Mouse (Mus musculus) thymus, adult 2 months (tissue): ENCODE data around the gene Gba. TPM values are rescaled to one million over a fixed set of nuclear protein-coding genes. Genes with fewer than 3 reads are reported as not detected.

Experiments used
- DNase-seq: peaks from one replicate; pipeline ENCODE4 v3.0.0; 2021
- H3K27ac ChIP-seq: fragments of 200-500 bp; 2 replicates; pipeline ENCODE4 v1.5.1; 2012; ENCODE audit warnings: low read length, control low read depth; ENCODE audit not compliant: control insufficient read depth, insufficient read depth
- H3K27me3 ChIP-seq: fragments of 200-500 bp; 2 replicates; pipeline ENCODE4 v1.6.1; 2012; ENCODE audit warnings: mild to moderate bottlenecking, low read length, moderate library complexity, mixed read lengths; ENCODE audit not compliant: control insufficient read depth, insufficient read depth
- H3K36me3 ChIP-seq: fragments of 200-500 bp; 2 replicates; pipeline ENCODE4 v1.6.1; 2012; ENCODE audit warnings: mild to moderate bottlenecking, low read length, moderate library complexity; ENCODE audit not compliant: control insufficient read depth, insufficient read depth
- H3K4me1 ChIP-seq: fragments of 200-500 bp; replicated peaks from 2 replicates; pipeline ENCODE4 v1.6.1; 2012; ENCODE audit warnings: low read length; ENCODE audit not compliant: control insufficient read depth, insufficient read depth
- H3K4me3 ChIP-seq: fragments of 200-500 bp; 2 replicates; pipeline ENCODE4 v1.5.1; 2012; ENCODE audit warnings: mild to moderate bottlenecking, low read length, control low read depth, moderate library complexity; ENCODE audit not compliant: control insufficient read depth, insufficient read depth
- CTCF ChIP-seq: fragments of 200-500 bp; IDR thresholded peaks from 2 replicates; pipeline ENCODE4 v1.5.1; 2012; ENCODE audit warnings: mild to moderate bottlenecking, control low read depth, low read length, moderate library complexity, borderline replicate concordance; ENCODE audit not compliant: control insufficient read depth, poor library complexity, insufficient read depth; ENCODE audit errors: extremely low read depth
- POLR2A ChIP-seq: fragments of 200-500 bp; IDR thresholded peaks from 2 replicates; pipeline ENCODE4 v1.6.1; 2012; ENCODE audit warnings: mild to moderate bottlenecking, low read length, control low read depth, moderate library complexity; ENCODE audit not compliant: control insufficient read depth, poor library complexity, insufficient read depth; ENCODE audit errors: extremely low read depth
- WGBS: fragments of 180-500 bp; shearing (Covaris S2); methylation state at CpG from one replicate; pipeline ENCODE4 v1.1.7; 2018; 5-methylcytosine and 5-hydroxymethylcytosine counted together
- polyA plus RNA-seq: library from polyadenylated mRNA; depleted of rRNA; stranded (reverse); fragments of >200 nt; gene quantifications from 2 replicates; pipeline ENCODE4 v1.2.3, GENCODE M21; 2012

The Gba gene
- polyA plus RNA-seq, 1 experiment = 117 TPM

- no peak for TF ChIP-seq POLR2A
- no peak for DNase-seq
- peaks cover 2% of the 10 kb centered on the region for H3K4me1 ChIP-seq
Observed at GRCm38 (mm10) chr3:89233562-89234110, 30.9 kb downstream of the Gba start.

DNA sequence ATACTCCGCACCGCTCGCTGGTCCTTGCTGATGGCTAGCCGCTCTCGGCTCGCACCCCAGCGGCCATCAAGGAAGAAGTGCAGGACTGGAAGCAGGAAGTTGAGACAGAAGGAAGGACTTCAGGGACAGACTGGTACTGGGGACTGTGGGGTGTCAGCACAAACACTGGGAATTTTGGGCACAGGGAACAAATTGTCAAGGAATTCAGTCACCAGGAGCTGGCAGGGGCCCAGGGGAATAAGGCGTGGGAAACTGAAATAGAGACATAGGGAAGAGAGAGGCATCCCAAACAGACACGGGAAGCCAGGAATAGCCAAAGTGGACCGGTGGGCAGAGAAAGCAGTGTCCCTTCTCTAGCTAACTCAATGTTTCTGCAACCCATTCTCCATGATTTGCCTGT lies 33.8 kb downstream of the Gba start:
- WGBS = over 99% methylated on average over 10 of the region's 10 CpGs
- H3K4me1 ChIP-seq = no peaks in the 10 kb centered on the region
- TF ChIP-seq POLR2A (no peak), CTCF (no peak)

More at GRCm38 (mm10) chr3:89233562-89234110, 30.9 kb downstream of the Gba start:
- 38% methylated on average over 14 of the region's 14 CpGs for WGBS
- Histone ChIP-seq H3K4me3 (no peak overlapping the region), H3K36me3 (no peaks in the 10 kb centered on the region), H3K27ac (no peak overlapping the region), H3K27me3 (no peaks in the 10 kb centered on the region)

GRCm38 (mm10) chr3:89237682-89238081 lies 35.0 kb downstream of the Gba start:
- H3K27ac ChIP-seq = no peak overlapping the region
- H3K27me3 ChIP-seq = no peaks in the 10 kb centered on the region
- TF ChIP-seq CTCF (no peak), POLR2A (no peak)
- no peaks in the 10 kb centered on the region for H3K4me1 ChIP-seq
- no peak for DNase-seq
- H3K36me3 ChIP-seq = no peaks in the 10 kb centered on the region
- 94% methylated on average over 21 of the region's 21 CpGs for WGBS
- no peak overlapping the region for H3K4me3 ChIP-seq

More for the DNA sequence above, 33.8 kb downstream of the Gba start:
- Histone ChIP-seq H3K27ac (no peak overlapping the region), H3K36me3 (no peaks in the 10 kb centered on the region), H3K4me3 (no peak overlapping the region), H3K27me3 (no peaks in the 10 kb centered on the region)
- DNase-seq = no peak

- H3K4me1 ChIP-seq = peaks cover 3% of the 10 kb centered on the region
- H3K4me3 ChIP-seq = no peak overlapping the region
- TF ChIP-seq POLR2A (no peak), CTCF (no peak)
- H3K27me3 ChIP-seq = no peaks in the 10 kb centered on the region
- no peak for DNase-seq
- H3K36me3 ChIP-seq = no peaks in the 10 kb centered on the region
- WGBS = 91% methylated on average over 11 of the region's 12 CpGs
- no peak overlapping the region for H3K27ac ChIP-seq
Observed at GRCm38 (mm10) chr3:89238494-89238893, 35.8 kb downstream of the Gba start.

DNA sequence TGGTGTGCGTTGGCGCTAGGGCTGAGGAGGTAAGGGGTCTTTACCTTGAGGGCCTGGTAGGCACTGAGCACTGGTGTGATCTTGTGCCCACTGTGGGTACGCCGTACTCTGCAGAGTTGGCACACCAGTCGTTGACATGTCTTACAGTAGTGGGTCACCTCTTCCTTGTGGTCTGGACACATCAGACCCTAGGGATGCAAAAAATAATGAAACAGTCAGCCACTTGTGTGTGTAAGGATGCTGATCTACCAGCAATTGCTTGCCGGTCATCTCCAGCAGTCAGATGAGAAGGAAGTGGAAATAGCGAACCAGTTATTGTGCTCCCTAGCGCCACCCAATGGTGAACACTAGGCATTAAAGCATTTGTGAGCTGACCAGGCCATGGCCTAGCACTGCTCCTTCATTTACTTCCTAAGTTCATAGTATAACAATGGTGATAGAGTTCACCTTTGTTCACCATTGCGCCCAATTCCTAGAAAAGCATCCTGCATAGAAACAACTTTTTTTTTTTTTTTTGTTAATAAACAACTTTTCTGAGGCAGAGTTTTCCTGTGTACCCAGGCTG lies 39.7 kb downstream of the Gba start:
- Histone ChIP-seq H3K4me3 (no peak overlapping the region), H3K36me3 (no peaks in the 10 kb centered on the region), H3K4me1 (peaks cover 27% of the 10 kb centered on the region), H3K27ac (no peak overlapping the region), H3K27me3 (no peaks in the 10 kb centered on the region)
- no peak for TF ChIP-seq CTCF
- no peak for TF ChIP-seq POLR2A
- no peak for DNase-seq
- 78% methylated on average over 9 of the region's 9 CpGs for WGBS

DNA sequence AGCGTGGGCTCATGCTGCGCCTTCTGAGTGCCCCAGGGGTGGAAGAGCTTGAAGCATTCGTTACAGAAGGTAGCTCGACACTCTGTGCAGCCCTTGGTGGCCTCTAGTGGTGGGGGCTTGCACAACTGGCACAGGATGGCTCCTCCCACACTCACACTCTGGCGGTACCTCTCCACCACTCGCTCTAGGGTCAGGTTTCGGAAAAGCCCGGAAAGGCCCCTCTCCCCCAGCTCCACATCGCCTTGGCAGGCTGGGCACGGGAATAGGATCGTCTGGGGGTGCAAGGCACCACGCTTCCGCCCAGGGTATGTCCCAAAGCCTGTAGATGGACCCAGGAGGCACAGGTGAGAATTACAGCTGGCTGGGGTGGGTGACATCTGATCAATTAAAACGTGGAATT lies 40.9 kb downstream of the Gba start:
- H3K27me3 ChIP-seq = no peaks in the 10 kb centered on the region
- no peaks in the 10 kb centered on the region for H3K36me3 ChIP-seq
- no peak overlapping the region for H3K27ac ChIP-seq
- WGBS = 23% methylated on average over 14 of the region's 14 CpGs
- H3K4me1 ChIP-seq = peaks cover 31% of the 10 kb centered on the region
- DNase-seq = peak; percentile 86
- TF ChIP-seq CTCF (peak; percentile 83), POLR2A (0 out of 2 replicates have a peak, but pooled peaks have one; percentile 41)
- H3K4me3 ChIP-seq = 0 out of 2 replicates have a peak overlapping the region, but pooled peaks have one; percentile 10
